Mouse (Mus musculus) layer of hippocampus, postnatal 14 days (tissue): Measurements from ENCODE around the gene Adcyap1r1. TPM values are rescaled to one million over a fixed set of nuclear protein-coding genes. Genes with fewer than 3 reads are reported as not detected.

ENCODE experiments used
- DNase-seq, 2 experiments: peaks; one replicate each; pipeline ENCODE4 v3.0.0; 2021 to 2022; ENCODE audit warnings: low spot score in 2 of 2, mixed read lengths in 1 of 2
- total RNA-seq, 2 experiments: library from RNA; stranded (reverse); gene quantifications; 2 replicates each; pipeline ENCODE4 v1.2.3; 2021

The Adcyap1r1 gene
- total RNA-seq, 2 experiments from 2014 or later = 134 TPM

GRCm38 (mm10) chr6:55498753-55499152 lies 47.0 kb downstream of the Adcyap1r1 start:
- DNase-seq = no peak

DNA sequence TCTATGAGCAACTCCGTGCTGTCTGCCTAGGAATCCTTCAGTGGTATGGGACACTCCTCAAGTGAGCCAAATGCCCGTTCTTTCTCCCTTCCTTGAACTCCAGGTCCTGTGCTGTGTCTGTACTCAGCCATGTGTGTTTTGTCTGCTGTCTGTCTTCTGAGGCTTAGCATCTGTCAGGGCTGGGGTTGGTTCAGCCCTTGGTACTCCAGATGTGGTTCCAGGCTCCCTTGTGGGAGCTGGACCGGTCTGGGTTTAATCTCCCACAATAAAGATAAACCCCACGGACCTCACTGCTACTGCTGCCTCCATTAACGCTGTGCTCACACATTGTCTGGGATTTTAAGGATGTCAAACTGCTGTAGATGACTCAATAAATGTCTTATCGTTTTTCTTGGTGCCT lies 49.3 kb downstream of the Adcyap1r1 start:
- DNase-seq = no peak

DNA sequence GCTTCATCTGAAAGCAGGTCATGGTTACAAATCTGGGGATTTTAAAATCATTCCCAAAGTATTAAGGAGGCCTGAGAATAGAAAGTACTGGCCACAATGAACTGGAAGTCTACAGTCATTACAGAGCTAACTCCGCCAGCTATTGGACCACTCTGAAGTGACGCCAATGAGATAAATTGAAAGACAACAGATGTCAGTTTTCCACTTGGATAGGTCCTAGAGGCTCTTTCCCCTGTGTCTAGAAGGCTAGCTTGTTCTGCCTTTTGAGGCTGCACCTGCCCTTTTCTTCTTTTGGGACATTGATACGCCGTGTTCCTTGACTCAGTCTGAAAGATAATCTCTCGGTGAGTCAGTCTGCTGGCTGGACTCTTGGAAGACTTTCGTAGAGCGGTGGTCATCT lies 50.5 kb downstream of the Adcyap1r1 start:
- DNase-seq = no peak

GRCm38 (mm10) chr6:55504797-55505488 lies 53.2 kb downstream of the Adcyap1r1 start:
- DNase-seq = peak in 1 of 2 experiments; percentile 82

DNA sequence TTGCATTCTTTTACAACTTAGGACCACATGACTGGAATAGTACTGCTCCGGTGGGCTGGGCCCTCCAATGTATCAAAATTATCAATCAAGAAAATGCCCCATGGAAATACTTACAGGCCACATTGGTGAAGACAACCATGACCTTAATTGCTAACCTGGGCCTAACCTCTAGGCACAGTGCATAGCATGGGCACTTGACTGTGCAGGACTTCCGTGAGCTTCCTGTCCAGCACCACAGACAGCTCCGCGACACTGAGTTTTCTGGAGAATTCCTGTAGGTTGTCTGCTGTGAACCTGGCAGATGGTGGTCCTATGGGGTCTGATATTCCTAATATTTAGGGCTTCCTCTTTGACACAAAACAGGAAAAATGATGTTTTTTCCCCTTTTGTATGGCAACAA lies 54.7 kb downstream of the Adcyap1r1 start:
- DNase-seq = no peak

GRCm38 (mm10) chr6:55509130-55509870 lies 57.5 kb downstream of the Adcyap1r1 start:
- no peak for DNase-seq

DNA sequence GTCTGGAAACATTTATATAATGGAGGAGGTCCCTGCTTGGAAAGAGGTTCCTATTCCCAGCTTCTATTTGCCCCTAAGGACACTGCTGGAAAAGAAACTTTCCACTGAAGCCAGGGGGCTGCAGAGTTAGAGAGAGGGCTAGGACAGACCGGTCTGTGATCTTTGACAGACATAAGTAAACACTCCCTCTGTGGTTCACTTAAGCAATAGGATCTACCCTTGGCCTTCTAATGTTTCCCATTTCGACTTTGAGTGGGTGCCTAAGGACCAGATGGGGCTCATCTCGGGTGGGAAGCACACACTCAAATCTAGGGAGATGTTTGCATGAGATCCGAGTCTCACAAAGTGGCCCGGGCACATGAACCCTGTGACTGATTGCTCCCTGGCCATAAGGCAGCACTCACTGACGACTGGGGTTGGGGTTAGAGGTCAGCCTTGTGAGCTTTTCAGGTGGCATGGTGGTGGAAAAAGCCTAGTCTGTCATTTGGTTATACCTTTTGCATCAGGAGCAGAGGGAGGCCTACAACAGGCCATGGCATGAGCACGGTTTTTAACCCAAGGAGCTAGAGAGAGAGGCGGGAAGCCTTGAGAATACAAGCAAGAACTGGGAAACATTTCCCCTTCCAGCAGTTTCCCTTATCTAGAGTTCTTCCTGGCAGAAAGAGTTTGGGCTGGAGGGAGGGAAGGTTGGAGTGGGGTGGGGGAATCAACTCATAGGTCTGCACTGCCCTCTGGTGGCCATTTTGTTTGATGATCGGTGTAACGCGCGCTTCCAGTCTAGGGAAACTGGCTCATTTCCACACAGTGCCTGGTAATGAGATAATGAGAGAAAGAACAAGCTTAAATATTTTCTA lies 59.7 kb downstream of the Adcyap1r1 start:
- peak; percentile 74 to 88 for DNase-seq

GRCm38 (mm10) chr6:55512066-55512703 lies 60.4 kb downstream of the Adcyap1r1 start:
- no peak for DNase-seq

DNA sequence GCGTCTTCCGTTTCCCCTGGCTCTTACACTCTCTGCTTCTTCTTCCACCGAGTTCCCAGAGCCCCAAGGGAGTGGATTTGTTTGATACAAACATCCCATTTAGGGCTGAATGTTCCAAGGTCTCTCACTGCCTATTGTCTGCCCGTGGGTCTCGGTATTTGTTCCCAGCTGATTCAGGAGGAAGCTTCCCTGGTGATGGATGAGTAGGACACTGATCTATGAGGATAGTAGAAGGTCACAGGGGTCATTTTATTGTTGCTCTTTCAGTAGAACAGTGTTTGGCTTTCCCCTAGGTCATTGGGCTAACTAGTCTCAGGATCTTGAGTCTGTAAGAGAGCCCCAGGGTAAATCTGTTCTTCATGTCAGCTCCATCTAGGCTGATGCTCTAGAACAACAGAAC lies 61.7 kb downstream of the Adcyap1r1 start:
- no peak for DNase-seq

DNA sequence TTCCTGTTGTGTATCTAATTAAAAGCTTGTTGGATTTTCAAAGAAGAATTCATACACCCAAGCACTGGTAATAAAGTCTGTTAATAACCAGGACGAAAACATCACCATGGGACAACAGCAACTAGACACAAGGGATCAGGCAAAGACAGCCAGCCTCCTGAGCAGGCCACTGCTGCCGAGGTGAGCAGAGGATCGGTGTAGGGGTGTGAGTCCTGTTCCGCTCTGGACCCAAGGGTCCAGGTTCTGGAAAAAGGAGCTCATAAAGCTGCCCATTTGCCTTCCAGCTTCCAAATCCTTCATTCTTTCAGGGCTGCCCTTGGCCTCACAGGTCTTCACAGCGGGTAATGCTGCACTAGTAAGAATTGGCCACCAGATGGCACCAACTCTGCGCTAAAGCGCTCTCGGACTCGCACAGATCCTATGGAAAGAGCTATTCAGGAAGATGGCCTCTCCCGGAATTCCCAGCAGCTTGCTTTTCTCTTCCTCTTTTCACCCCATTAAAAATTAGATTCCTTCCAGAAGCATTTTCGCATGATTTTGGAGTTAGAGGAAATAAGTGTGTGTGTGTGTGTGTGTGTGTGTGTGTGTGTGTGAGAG lies 67.9 kb downstream of the Adcyap1r1 start:
- peak; percentile 89 to 92 for DNase-seq

DNA sequence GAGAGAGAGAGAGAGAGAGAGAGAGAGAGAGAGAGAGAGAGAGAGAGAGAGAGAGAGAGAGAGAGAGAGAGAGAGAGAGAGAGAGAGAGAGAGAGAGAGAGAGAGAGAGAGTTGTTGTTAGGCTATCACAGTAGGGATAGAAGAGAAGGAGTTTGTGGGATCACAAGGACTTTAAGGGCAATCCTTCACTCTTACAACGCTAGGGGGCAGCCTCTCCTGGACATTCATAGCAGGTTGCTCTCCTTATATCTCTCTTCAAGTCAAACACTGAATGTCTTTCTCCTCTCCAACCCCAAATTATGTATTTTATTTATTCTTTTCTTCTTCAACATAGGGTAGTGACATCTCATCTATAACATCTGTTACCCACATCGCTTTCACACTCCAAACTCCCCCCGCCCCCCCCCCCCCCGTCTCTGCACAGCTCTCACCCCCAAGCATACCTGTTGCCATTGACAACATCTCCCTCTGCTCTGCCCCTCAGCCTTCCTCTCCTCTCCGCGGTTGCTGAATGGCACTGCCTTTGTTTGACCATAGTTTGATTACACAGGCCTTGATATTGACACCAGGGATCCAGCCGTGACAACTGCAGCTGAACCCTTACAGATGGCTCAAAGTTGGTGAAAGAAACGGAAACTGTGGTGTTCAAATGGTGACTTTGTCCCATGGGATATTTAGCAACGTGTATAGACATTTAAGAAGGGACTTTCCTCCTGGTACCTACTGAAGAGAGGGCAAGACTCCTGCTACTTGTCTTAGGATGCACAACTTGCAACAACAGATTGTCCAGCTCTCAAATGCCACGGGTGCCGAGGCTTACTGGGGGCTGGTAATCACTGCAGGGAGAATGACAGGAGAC lies 68.7 kb downstream of the Adcyap1r1 start:
- peak; percentile 63 to 82 for DNase-seq

- no peak for DNase-seq
Measured at GRCm38 (mm10) chr6:55536469-55536868, 84.7 kb downstream of the Adcyap1r1 start.

- DNase-seq = peak; percentile 19 to 45
Measured at GRCm38 (mm10) chr6:55539196-55539595, 87.4 kb downstream of the Adcyap1r1 start.

DNA sequence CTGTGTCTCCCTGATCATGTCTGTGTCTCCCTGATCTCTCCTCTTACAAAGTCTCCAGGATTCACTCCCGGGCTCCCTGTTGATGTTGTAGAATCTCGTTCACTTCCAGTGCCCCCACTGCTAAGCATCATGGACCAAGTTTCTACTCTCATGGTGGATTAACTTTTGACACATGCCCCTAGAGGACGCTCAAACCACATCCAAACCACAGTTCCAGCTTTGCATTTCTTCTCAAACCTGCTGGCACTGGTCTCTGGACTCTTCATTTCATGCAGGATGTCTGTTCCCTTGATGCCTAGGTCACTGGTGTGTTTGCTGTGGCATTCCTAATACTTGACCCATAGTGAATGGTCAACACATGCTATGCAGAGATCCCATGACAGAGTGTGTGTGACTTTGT lies 90.6 kb downstream of the Adcyap1r1 start:
- DNase-seq = peak in 1 of 2 experiments; percentile 29

DNA sequence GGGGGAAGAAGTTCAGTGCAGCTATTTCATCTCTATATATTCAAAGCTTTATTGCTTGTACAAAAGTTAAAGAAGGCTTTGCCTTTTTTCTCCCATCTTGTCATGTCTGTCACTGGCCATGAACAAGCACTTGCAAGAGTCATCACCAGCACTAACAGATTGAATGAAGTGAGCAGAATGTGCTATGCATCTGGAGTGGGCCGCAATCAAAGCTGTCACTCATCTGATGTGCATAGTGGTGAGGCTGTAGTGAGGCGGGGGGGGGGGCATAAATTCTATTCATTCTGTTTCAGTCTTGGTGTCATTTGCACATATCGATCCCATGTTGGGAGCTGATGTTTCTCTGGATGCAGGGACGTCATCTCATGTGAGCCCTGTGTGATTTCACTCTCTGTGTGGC lies 91.6 kb downstream of the Adcyap1r1 start:
- DNase-seq = no peak

GRCm38 (mm10) chr6:55549211-55549610 lies 97.4 kb downstream of the Adcyap1r1 start:
- no peak for DNase-seq

DNA sequence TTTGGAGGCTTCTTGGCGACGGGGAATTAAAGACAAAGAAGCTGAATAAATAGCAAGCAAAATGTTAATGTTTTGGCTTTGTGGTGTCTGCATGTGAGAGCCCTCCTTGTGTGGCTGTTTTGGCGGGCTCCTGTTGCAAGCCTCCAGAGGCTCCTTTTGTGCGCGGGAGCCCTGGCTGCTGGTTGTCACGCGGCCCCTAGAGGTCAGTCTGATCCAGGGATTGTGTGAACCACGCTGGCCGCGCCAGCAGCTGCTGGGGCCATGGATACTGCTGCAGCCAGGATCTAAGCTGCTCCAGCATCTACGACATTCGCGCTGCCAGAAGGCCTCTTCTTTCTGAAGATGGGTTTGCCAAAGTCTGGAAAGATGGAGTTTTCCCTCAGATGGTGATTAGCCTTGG lies 99.1 kb downstream of the Adcyap1r1 start:
- DNase-seq = peak; percentile 59 to 66
